Mouse (Mus musculus): ENCODE measurements around the gene Kel. TPM values are rescaled to one million over a fixed set of nuclear protein-coding genes. Genes with fewer than 3 reads are reported as not detected.

Gene Kel
- polyA plus RNA-seq, 1 experiment, result not detected

GRCm38 (mm10) chr6:41646220-41646619 lies 57.9 kb downstream of the Kel start:
- Histone ChIP-seq H3K27me3 (ENCODE audit: control insufficient read depth, insufficient read depth, insufficient read length) (peaks cover 8% of the 10 kb centered on the region), H3K79me3 (ENCODE audit: low read depth) (no peaks in the 10 kb centered on the region), H3K79me2 (ENCODE audit: control insufficient read depth, insufficient read depth) (no peaks in the 10 kb centered on the region), H3K4me3 (ENCODE audit: insufficient read depth, poor library complexity, severe bottlenecking) (no peak overlapping the region), H3ac (ENCODE audit: control insufficient read depth, insufficient read length, low read depth) (no peak overlapping the region), H3K36me3 (ENCODE audit: control insufficient read depth, insufficient read depth) (no peaks in the 10 kb centered on the region)
- no peak for TF ChIP-seq MYOD1 (IDR thresholded peaks at IDR 0.05; ENCODE audit: control insufficient read depth, insufficient read length, low read depth)
- no peak for TF ChIP-seq CTCF (IDR thresholded peaks at IDR 0.05; ENCODE audit: control insufficient read depth, insufficient read depth, insufficient read length)
- TF ChIP-seq CEBPB (IDR thresholded peaks at IDR 0.05; ENCODE audit: low read depth), result no peak
- TF ChIP-seq MAX (IDR thresholded peaks at IDR 0.05), result no peak

GRCm38 (mm10) chr6:41643227-41643626 lies 60.9 kb downstream of the Kel start:
- Histone ChIP-seq H3K79me3 (ENCODE audit: low read depth) (no peaks in the 10 kb centered on the region), H3K36me3 (ENCODE audit: control insufficient read depth, insufficient read depth) (no peaks in the 10 kb centered on the region), H3K79me2 (ENCODE audit: control insufficient read depth, insufficient read depth) (no peaks in the 10 kb centered on the region), H3K4me3 (ENCODE audit: insufficient read depth, poor library complexity, severe bottlenecking) (no peak overlapping the region), H3K27me3 (ENCODE audit: control insufficient read depth, insufficient read depth, insufficient read length) (peaks cover 8% of the 10 kb centered on the region), H3ac (ENCODE audit: control insufficient read depth, insufficient read length, low read depth) (no peak overlapping the region)
- TF ChIP-seq CTCF (IDR thresholded peaks at IDR 0.05; ENCODE audit: control insufficient read depth, insufficient read depth, insufficient read length) (no peak), MYOD1 (IDR thresholded peaks at IDR 0.05; ENCODE audit: control insufficient read depth, insufficient read length, low read depth) (no peak)

- peaks cover 8% of the 10 kb centered on the region for H3K27me3 ChIP-seq (ENCODE audit: control insufficient read depth, insufficient read depth, insufficient read length)
- H3K4me3 ChIP-seq (ENCODE audit: insufficient read depth, poor library complexity, severe bottlenecking), result no peak overlapping the region
- no peak overlapping the region for H3ac ChIP-seq (ENCODE audit: control insufficient read depth, insufficient read length, low read depth)
- no peaks in the 10 kb centered on the region for H3K79me2 ChIP-seq (ENCODE audit: control insufficient read depth, insufficient read depth)
- H3K36me3 ChIP-seq (ENCODE audit: control insufficient read depth, insufficient read depth), result no peaks in the 10 kb centered on the region
- no peak for TF ChIP-seq MAX (IDR thresholded peaks at IDR 0.05)
- TF ChIP-seq FOSL1 (IDR thresholded peaks at IDR 0.05; ENCODE audit: insufficient read depth, low read length, poor library complexity, severe bottlenecking), result no peak
- no peak for TF ChIP-seq USF1 (IDR thresholded peaks at IDR 0.05; ENCODE audit: low read depth)
- TF ChIP-seq MYOD1 (IDR thresholded peaks at IDR 0.05; ENCODE audit: control insufficient read depth, insufficient read length, low read depth), result no peak
- no peak for TF ChIP-seq CEBPB (IDR thresholded peaks at IDR 0.05; ENCODE audit: low read depth)
- TF ChIP-seq MYOG (IDR thresholded peaks at IDR 0.05; ENCODE audit: control insufficient read depth, extremely low read depth, insufficient read length), result no peak
- no peak for TF ChIP-seq CTCF (IDR thresholded peaks at IDR 0.05; ENCODE audit: control insufficient read depth, insufficient read depth, insufficient read length)
- H3K79me3 ChIP-seq (ENCODE audit: low read depth), result no peaks in the 10 kb centered on the region
Measured at GRCm38 (mm10) chr6:41642765-41643164, 61.4 kb downstream of the Kel start.

- Histone ChIP-seq H3K27me3 (ENCODE audit: control insufficient read depth, insufficient read depth, insufficient read length) (peaks cover 4% of the 10 kb centered on the region), H3ac (ENCODE audit: control insufficient read depth, insufficient read length, low read depth) (no peak overlapping the region), H3K79me3 (ENCODE audit: low read depth) (no peaks in the 10 kb centered on the region), H3K36me3 (ENCODE audit: control insufficient read depth, insufficient read depth) (no peaks in the 10 kb centered on the region), H3K79me2 (ENCODE audit: control insufficient read depth, insufficient read depth) (no peaks in the 10 kb centered on the region), H3K4me3 (ENCODE audit: insufficient read depth, poor library complexity, severe bottlenecking) (no peak overlapping the region)
- TF ChIP-seq MYOD1 (IDR thresholded peaks at IDR 0.05; ENCODE audit: control insufficient read depth, insufficient read length, low read depth) (no peak), CTCF (IDR thresholded peaks at IDR 0.05; ENCODE audit: control insufficient read depth, insufficient read depth, insufficient read length) (no peak), MAX (IDR thresholded peaks at IDR 0.05) (no peak), MYOG (IDR thresholded peaks at IDR 0.05; ENCODE audit: control insufficient read depth, extremely low read depth, insufficient read length) (no peak), FOSL1 (IDR thresholded peaks at IDR 0.05; ENCODE audit: insufficient read depth, low read length, poor library complexity, severe bottlenecking) (no peak), USF1 (IDR thresholded peaks at IDR 0.05; ENCODE audit: low read depth) (no peak), CEBPB (IDR thresholded peaks at IDR 0.05; ENCODE audit: low read depth) (no peak)
Measured at GRCm38 (mm10) chr6:41641173-41641866, 62.8 kb downstream of the Kel start.

GRCm38 (mm10) chr6:41640449-41640848 lies 63.7 kb downstream of the Kel start:
- H3K79me2 ChIP-seq (ENCODE audit: control insufficient read depth, insufficient read depth), result no peaks in the 10 kb centered on the region
- H3K27me3 ChIP-seq (ENCODE audit: control insufficient read depth, insufficient read depth, insufficient read length), result peaks cover 4% of the 10 kb centered on the region
- H3ac ChIP-seq (ENCODE audit: control insufficient read depth, insufficient read length, low read depth), result no peak overlapping the region
- no peaks in the 10 kb centered on the region for H3K36me3 ChIP-seq (ENCODE audit: control insufficient read depth, insufficient read depth)
- TF ChIP-seq FOSL1 (IDR thresholded peaks at IDR 0.05; ENCODE audit: insufficient read depth, low read length, poor library complexity, severe bottlenecking), result no peak
- no peak for TF ChIP-seq CTCF (IDR thresholded peaks at IDR 0.05; ENCODE audit: control insufficient read depth, insufficient read depth, insufficient read length)
- no peaks in the 10 kb centered on the region for H3K79me3 ChIP-seq (ENCODE audit: low read depth)
- H3K4me3 ChIP-seq (ENCODE audit: insufficient read depth, poor library complexity, severe bottlenecking), result no peak overlapping the region

- Histone ChIP-seq H3K79me2 (ENCODE audit: control insufficient read depth, insufficient read depth) (no peaks in the 10 kb centered on the region), H3K36me3 (ENCODE audit: control insufficient read depth, insufficient read depth) (no peaks in the 10 kb centered on the region), H3K27me3 (ENCODE audit: control insufficient read depth, insufficient read depth, insufficient read length) (no peaks in the 10 kb centered on the region), H3K79me3 (ENCODE audit: low read depth) (no peaks in the 10 kb centered on the region), H3K4me3 (ENCODE audit: insufficient read depth, poor library complexity, severe bottlenecking) (no peak overlapping the region), H3ac (ENCODE audit: control insufficient read depth, insufficient read length, low read depth) (no peak overlapping the region)
- no peak for TF ChIP-seq FOSL1 (IDR thresholded peaks at IDR 0.05; ENCODE audit: insufficient read depth, low read length, poor library complexity, severe bottlenecking)
- TF ChIP-seq USF1 (IDR thresholded peaks at IDR 0.05; ENCODE audit: low read depth), result no peak
- no peak for TF ChIP-seq MYOD1 (IDR thresholded peaks at IDR 0.05; ENCODE audit: control insufficient read depth, insufficient read length, low read depth)
- TF ChIP-seq MYOG (IDR thresholded peaks at IDR 0.05; ENCODE audit: control insufficient read depth, extremely low read depth, insufficient read length), result no peak
- TF ChIP-seq CTCF (IDR thresholded peaks at IDR 0.05; ENCODE audit: control insufficient read depth, insufficient read depth, insufficient read length), result no peak
- TF ChIP-seq MAX (IDR thresholded peaks at IDR 0.05), result no peak
- TF ChIP-seq CEBPB (IDR thresholded peaks at IDR 0.05; ENCODE audit: low read depth), result no peak
Measured at GRCm38 (mm10) chr6:41637927-41638506, 66.1 kb downstream of the Kel start.

Measured in C2C12 (cell line).